Mouse (Mus musculus): ENCODE data around the gene Cpt1a. TPM values are rescaled to one million over a fixed set of nuclear protein-coding genes. Genes with fewer than 3 reads are reported as not detected.

The Cpt1a gene
- polyA plus RNA-seq, 1 experiment, result 75.7 TPM

- WGBS, result 76% methylated on average over 4 of the region's 4 CpGs
- Histone ChIP-seq H3K36me3 (ENCODE audit: control insufficient read depth, insufficient read depth, low read length) (no peaks in the 10 kb centered on the region), H3K4me1 (replicated peaks; ENCODE audit: control insufficient read depth, insufficient read depth, low read length) (peaks cover 39% of the 10 kb centered on the region), H3K27me3 (ENCODE audit: control insufficient read depth, insufficient read depth, low read length) (no peaks in the 10 kb centered on the region), H3K4me3 (ENCODE audit: control insufficient read depth, insufficient read depth, low read length) (no peak overlapping the region), H3K27ac (ENCODE audit: control insufficient read depth, insufficient read depth, low read length) (no peak overlapping the region)
- TF ChIP-seq CTCF (IDR thresholded peaks at IDR 0.05; ENCODE audit: borderline replicate concordance, control insufficient read depth, extremely low read depth, insufficient read depth, low read length, poor library complexity) (no peak), POLR2A (IDR thresholded peaks at IDR 0.05; ENCODE audit: control insufficient read depth, extremely low read depth, insufficient read depth, low read length, poor library complexity) (no peak)
- DNase-seq, result no peak
Measured at GRCm38 (mm10) chr19:3434641-3435040, 112.5 kb downstream of the Cpt1a start.

Other genes with a start within 250 kb of the Cpt1a start
- 57.8 and 58.7 TPM in 2 replicates for gene Mrpl21, start 39.4 kb upstream of the Cpt1a start, polyA plus RNA-seq (2012; rRNA removed)
- 16.9 and 17.8 TPM in 2 replicates for gene Ighmbp2, start 39.3 kb upstream of the Cpt1a start, polyA plus RNA-seq (2012; rRNA removed)
- gene Tesmin, start 66.5 kb downstream of the Cpt1a start, polyA plus RNA-seq (2012; rRNA removed), result 0.62 and 0.85 TPM in 2 replicates
- gene Gal, start 92.2 kb downstream of the Cpt1a start, polyA plus RNA-seq (2012; rRNA removed), result 3.4 and 3.5 TPM in 2 replicates